Mouse (Mus musculus): ENCODE data around the gene Map3k12. TPM values are rescaled to one million over a fixed set of nuclear protein-coding genes. Genes with fewer than 3 reads are reported as not detected.

Gene Map3k12
- total and polyA plus RNA-seq, 2 experiments from 2014 or later = 39.4 to 75.0 TPM

GRCm38 (mm10) chr15:102503924-102504782 lies 12.7 kb downstream of the Map3k12 start:
- Histone ChIP-seq H3K27me3 (ENCODE audit: insufficient read depth, low read length) (no peaks in the 10 kb centered on the region), H3K4me3 (ENCODE audit: low read depth, low read length) (no peak overlapping the region), H3K9ac (no peak overlapping the region), H3K27ac (ENCODE audit: low read depth, low read length) (no peak overlapping the region), H3K36me3 (ENCODE audit: insufficient read depth) (peaks cover 76% of the 10 kb centered on the region), H3K4me1 (ENCODE audit: insufficient read depth) (peaks cover 4% of the 10 kb centered on the region; the same call in 1 of the 2 replicates), H3K9me3 (ENCODE audit: low read length) (no peaks in the 10 kb centered on the region), H3K4me2 (ENCODE audit: low read depth) (no peak overlapping the region)
- no peak for TF ChIP-seq CTCF (IDR thresholded peaks at IDR 0.05; ENCODE audit: low read depth)
- no peak for DNase-seq
- WGBS = 92% methylated on average over 9 of the region's 9 CpGs
- no peak for ATAC-seq

GRCm38 (mm10) chr15:102503447-102503846 lies 13.4 kb downstream of the Map3k12 start, which contains the start of gene Gm10337:
TSS of gene Gm10337 (plus strand) at chr15:102503722.
- Histone ChIP-seq H3K27me3 (ENCODE audit: insufficient read depth, low read length) (no peaks in the 10 kb centered on the region), H3K36me3 (ENCODE audit: insufficient read depth) (peaks cover 81% of the 10 kb centered on the region), H3K9ac (no peak within 1 kb of the TSS), H3K4me3 (ENCODE audit: low read depth, low read length) (no peak within 1 kb of the TSS), H3K27ac (ENCODE audit: low read depth, low read length) (no peak within 1 kb of the TSS), H3K4me1 (ENCODE audit: insufficient read depth) (no peaks in the 10 kb centered on the region), H3K9me3 (ENCODE audit: low read length) (no peaks in the 10 kb centered on the region), H3K4me2 (ENCODE audit: low read depth) (no peak within 1 kb of the TSS)
- 100% methylated on average over 1 of the region's 1 CpGs for WGBS
- no peak for DNase-seq
- no peak for ATAC-seq
- no peak for TF ChIP-seq CTCF (IDR thresholded peaks at IDR 0.05; ENCODE audit: low read depth)

- Histone ChIP-seq H3K9ac (no peak overlapping the region), H3K4me2 (ENCODE audit: low read depth) (no peak overlapping the region), H3K4me3 (ENCODE audit: low read depth, low read length) (no peak overlapping the region), H3K36me3 (ENCODE audit: insufficient read depth) (peaks cover 86% of the 10 kb centered on the region), H3K9me3 (ENCODE audit: low read length) (no peaks in the 10 kb centered on the region), H3K27ac (ENCODE audit: low read depth, low read length) (no peak overlapping the region), H3K27me3 (ENCODE audit: insufficient read depth, low read length) (no peaks in the 10 kb centered on the region), H3K4me1 (ENCODE audit: insufficient read depth) (no peaks in the 10 kb centered on the region)
- no peak for TF ChIP-seq CTCF (IDR thresholded peaks at IDR 0.05; ENCODE audit: low read depth)
- no peak for ATAC-seq
- 80% methylated on average over 9 of the region's 9 CpGs for WGBS
- no peak for DNase-seq
These were observed 14.5 kb downstream of the Map3k12 start for GRCm38 (mm10) chr15:102502254-102502840.

GRCm38 (mm10) chr15:102501084-102501814 lies 15.6 kb downstream of the Map3k12 start:
- H3K4me3 ChIP-seq (ENCODE audit: low read depth, low read length) = no peak overlapping the region
- no peak overlapping the region for H3K4me2 ChIP-seq (ENCODE audit: low read depth)
- H3K27ac ChIP-seq (ENCODE audit: low read depth, low read length) = no peak overlapping the region
- 90% methylated on average over 19 of the region's 19 CpGs for WGBS
- H3K4me1 ChIP-seq (ENCODE audit: insufficient read depth) = no peaks in the 10 kb centered on the region
- peaks cover 86% of the 10 kb centered on the region for H3K36me3 ChIP-seq (ENCODE audit: insufficient read depth)
- H3K27me3 ChIP-seq (ENCODE audit: insufficient read depth, low read length) = no peaks in the 10 kb centered on the region
- DNase-seq (no peak), ATAC-seq (peak; percentile 21; the same call in 1 of the 2 replicates)
- TF ChIP-seq CTCF (IDR thresholded peaks at IDR 0.05; ENCODE audit: low read depth) = no peak
- H3K9ac ChIP-seq = no peak overlapping the region
- H3K9me3 ChIP-seq (ENCODE audit: low read length) = no peaks in the 10 kb centered on the region

GRCm38 (mm10) chr15:102500479-102500878 lies 16.4 kb downstream of the Map3k12 start:
- WGBS = 90% methylated on average over 5 of the region's 5 CpGs
- no peaks in the 10 kb centered on the region for H3K9me3 ChIP-seq (ENCODE audit: low read length)
- DNase-seq = no peak
- H3K36me3 ChIP-seq (ENCODE audit: insufficient read depth) = peaks cover 84% of the 10 kb centered on the region
- no peak overlapping the region for H3K4me2 ChIP-seq (ENCODE audit: low read depth)
- ATAC-seq = no peak
- H3K4me1 ChIP-seq (ENCODE audit: insufficient read depth) = no peaks in the 10 kb centered on the region
- no peak overlapping the region for H3K4me3 ChIP-seq (ENCODE audit: low read depth, low read length)
- no peak overlapping the region for H3K9ac ChIP-seq
- no peaks in the 10 kb centered on the region for H3K27me3 ChIP-seq (ENCODE audit: insufficient read depth, low read length)
- no peak for TF ChIP-seq CTCF (IDR thresholded peaks at IDR 0.05; ENCODE audit: low read depth)
- H3K27ac ChIP-seq (ENCODE audit: low read depth, low read length) = no peak overlapping the region

GRCm38 (mm10) chr15:102499851-102500250 lies 17.0 kb downstream of the Map3k12 start:
- 91% methylated on average over 6 of the region's 6 CpGs for WGBS
- no peak overlapping the region for H3K27ac ChIP-seq (ENCODE audit: low read depth, low read length)
- peaks cover 84% of the 10 kb centered on the region for H3K36me3 ChIP-seq (ENCODE audit: insufficient read depth)
- no peak for TF ChIP-seq CTCF (IDR thresholded peaks at IDR 0.05; ENCODE audit: low read depth)
- no peak for ATAC-seq
- H3K27me3 ChIP-seq (ENCODE audit: insufficient read depth, low read length) = no peaks in the 10 kb centered on the region
- no peaks in the 10 kb centered on the region for H3K4me1 ChIP-seq (ENCODE audit: insufficient read depth)
- H3K9me3 ChIP-seq (ENCODE audit: low read length) = no peaks in the 10 kb centered on the region
- H3K4me2 ChIP-seq (ENCODE audit: low read depth) = no peak overlapping the region
- no peak for DNase-seq
- H3K4me3 ChIP-seq (ENCODE audit: low read depth, low read length) = no peak overlapping the region
- H3K9ac ChIP-seq = no peak overlapping the region

All from forebrain, postnatal 0 days (tissue).